Mouse (Mus musculus) skeletal muscle tissue, adult 2 months (tissue): Measurements from ENCODE around the gene 6430548M08Rik.

Experiments
- DNase-seq: peaks from one replicate; pipeline ENCODE4 v3.0.0-alpha.2; 2012; ENCODE audit warnings: low read depth, low spot score

The 6430548M08Rik gene

DNA sequence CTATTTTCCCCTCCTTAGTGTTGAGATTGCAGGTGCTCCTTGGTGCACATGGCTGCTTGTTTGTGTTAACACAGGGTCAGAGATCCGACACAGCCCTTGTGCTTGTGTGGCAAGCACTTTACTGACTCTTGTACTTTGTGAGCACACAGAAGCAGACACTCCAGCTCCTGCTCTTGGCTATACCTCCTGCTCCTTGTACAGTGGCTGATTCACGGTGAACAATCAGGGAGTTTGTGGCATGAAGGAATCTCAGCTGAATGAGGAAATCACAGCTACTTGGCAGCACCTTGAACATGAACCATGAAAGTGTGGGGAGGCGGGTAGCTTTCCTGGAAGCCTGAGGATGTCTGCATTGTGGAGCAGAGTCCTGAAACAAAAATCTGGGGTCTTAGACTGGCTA, 26.8 kb downstream of the 6430548M08Rik start:
- no peak for DNase-seq

DNA sequence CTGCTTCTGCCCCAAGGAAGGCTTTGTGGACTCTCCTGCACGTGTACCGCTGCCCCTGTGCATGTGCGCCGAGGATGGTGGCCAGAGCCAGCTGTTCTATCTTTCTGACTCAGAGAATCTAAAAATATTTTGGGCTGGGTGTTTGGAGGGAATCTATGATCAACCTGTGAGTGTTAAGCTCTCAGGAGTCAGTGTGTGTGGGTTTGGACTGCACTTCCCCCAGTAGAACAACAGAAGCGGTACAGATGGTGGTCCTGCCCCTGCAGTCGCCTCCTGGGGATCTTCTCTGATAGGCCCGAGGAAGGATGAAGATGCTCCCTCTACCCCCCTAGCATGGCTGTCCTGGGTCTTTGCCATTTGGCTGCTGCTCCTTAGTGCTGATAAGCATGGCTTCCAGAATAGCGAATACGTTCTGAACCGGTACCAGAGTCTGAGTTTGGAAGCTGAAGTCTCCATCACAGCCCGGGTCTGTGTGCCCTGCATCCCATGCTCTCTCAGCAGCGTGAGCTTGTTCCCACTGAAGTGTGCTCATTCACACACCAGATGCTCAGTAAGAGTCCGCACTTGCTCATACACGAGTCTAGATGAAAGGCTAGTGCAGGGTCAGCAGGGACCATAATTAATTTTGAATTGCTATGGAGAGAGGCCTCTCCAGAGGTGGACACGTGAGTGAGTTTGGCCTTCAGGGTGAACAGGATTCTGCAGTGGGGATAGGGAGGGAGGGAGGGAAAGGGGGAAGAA, 30.1 kb downstream of the 6430548M08Rik start:
- no peak for DNase-seq

DNA sequence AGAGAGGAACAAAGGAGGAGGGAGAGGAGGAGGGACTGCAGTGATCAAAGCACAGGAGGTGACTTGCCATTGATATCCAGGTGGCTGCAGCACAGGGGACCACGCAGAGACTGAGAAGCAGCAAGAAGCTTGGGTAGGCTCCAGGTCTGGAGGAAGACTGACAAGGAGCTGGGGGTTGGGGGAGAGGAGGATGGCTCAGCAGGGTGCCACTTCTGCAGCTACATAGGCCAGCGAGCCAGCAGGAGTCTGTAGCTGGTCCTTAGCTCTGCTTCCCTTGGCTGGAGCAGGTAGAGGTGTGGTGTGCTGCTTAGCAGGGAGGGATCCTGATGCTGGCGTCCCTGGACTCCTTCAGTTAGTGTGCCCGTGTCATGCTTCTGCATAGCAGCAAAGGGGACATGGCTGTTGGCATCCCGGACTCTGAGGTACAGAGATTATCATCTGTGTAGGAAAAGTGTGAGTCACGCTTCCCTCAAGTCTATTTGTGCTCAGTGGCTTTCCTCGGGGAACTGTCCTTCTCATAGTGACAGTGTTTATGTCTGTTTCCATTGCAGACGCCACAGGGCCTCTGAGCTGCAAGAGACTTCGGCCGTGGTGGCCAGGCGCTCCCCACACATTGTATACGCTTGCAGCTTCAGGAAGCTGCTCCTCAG, 30.8 kb downstream of the 6430548M08Rik start:
- DNase-seq = no peak

DNA sequence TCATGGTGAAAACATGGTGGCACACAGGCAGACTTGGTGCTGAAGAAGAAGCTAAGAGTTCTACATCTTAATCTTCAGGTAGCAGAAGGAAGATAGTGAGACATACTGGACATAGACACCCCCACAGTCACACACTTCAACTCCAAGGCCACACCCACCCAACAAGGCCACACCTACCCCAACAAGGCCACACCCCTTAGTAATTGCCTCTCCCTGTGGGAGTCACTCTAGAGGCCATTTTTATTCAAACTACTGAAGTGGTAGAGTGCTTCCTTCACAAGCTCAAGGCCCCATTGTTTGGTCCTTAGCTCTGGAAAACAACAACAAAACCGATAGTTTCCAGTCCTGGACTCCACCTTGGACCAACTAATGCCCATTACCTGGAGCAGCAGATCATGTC, 32.1 kb downstream of the 6430548M08Rik start:
- DNase-seq = no peak

DNA sequence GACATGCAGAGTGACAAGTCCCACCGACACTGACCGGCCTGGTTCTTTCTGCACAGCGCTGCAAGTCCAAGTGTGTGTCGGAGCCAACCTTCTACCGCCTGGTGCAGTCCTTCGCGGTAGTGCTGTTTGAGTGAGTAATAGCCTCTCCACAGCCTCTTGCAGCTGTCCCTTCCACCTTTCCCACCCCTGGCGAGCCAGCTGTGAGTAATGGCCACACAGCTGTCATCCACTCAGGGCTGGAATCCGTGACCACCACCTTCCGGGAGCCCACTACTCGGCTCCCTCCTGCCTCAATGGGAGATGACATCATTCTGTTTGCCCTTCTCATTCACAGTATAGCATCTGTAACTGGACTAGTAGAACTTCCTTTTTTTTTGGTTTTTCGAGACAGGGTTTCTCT, 36.1 kb downstream of the 6430548M08Rik start:
- DNase-seq = no peak

DNA sequence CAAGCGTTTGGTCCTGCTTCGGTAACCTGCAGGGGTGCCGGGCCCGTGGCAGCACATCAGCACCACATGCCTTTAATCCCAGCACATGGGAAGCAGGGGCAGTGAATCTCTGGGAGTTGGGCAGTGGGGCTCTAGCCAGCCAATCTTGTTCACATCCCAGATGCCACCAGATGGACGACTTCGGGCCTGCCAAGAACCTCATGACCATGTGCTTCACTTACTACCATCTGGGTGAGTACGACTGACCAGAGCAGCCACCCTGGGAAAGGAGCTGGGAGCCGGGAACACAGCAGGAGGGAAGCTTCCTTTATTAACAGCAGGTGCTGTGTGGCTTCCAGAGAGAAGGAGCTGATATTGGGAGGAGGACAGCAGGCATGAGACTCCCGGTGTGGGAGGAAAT, 37.2 kb downstream of the 6430548M08Rik start:
- no peak for DNase-seq

DNA sequence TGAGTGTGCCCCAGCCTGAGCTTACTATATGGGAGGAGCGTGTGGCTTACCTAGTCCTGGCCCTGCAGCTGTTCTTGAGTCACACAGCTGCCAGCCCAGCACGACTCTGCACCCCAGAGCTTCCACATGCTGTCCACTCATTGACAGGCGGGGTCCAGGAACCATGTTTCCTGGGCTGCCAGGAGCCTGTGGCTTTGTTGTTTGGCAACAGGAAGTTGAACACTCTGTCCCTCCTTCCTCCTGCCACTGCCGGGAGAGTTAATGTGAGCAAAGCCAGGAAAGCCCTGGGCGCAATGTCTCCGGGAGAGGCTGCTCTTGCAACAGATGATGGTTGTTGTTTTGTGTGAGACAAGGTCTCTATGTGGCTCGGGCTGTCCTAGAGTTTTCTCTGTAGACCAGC, 38.7 kb downstream of the 6430548M08Rik start:
- no peak for DNase-seq

DNA sequence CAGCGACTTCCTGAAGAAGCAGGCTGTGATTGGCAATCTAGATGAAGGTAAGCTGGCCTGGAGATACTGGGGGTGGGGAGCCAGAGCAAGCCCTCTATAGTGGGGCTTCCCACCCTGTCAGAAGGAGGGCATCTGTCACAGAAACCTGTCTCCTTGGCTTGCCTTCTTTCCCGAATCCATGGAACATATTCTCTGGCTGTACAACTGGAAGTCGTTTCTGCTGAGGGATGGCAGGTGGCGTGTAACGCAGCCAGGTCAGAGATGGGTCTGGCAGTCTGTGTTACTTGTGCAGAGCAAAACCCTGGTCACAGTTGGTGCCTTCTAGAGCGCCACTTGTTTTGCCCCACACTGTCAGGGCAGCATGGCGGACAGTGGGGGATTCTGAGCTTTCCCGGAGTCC, 46.4 kb downstream of the 6430548M08Rik start:
- DNase-seq = no peak

DNA sequence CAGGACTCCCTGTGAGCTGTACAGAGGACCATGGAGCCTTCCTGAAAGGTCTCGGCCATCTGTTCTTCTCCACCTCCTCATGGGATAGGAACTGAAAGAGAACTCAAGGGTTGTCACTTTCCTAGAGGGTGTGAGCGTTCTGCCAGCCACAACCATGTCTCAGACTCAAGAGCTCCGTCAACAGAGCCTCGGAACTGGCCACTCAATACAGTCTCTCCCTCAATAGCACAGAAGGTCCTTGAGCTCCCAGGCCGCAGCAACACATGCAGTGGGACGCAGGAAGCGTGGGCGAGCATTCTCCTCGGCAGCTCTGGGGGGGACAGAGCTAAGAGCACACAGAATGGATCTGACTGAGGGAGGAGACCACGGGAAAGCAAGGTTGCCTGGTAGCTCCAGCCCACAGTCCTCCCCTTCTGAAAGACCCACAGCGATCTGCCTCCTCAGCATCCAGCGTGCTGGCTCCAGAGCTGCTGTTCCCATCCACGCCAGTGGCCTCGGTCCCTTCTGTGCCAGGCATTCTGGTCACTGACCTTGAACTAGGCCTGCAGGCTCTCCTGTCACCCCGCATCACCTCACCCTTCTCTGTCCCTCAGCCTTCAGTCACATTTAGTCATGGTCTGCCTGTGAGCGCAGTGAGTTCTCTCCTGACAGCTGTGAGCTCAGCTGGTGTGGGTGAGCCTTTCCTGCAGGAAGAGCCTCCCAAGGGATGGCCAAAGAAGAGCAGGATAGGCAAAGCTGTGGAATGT, 47.9 kb downstream of the 6430548M08Rik start:
- DNase-seq = no peak

DNA sequence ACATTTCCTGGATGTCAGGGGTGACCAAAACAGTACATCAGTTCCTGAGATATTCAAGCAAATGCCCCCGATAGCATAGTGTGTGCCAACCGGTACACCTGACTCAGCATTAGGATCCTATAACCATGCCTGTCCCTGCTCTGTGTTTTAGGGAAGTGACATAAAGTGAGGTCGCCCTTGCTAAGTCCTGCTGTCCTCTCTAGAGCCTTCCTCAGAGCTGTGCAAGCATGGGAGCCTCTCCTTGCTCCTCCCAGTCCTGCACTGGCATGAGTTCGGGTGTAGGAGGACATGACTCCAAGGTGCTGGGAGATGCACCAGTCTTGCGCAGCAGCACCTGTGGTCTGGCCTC, 48.4 kb downstream of the 6430548M08Rik start:
- DNase-seq = no peak

DNA sequence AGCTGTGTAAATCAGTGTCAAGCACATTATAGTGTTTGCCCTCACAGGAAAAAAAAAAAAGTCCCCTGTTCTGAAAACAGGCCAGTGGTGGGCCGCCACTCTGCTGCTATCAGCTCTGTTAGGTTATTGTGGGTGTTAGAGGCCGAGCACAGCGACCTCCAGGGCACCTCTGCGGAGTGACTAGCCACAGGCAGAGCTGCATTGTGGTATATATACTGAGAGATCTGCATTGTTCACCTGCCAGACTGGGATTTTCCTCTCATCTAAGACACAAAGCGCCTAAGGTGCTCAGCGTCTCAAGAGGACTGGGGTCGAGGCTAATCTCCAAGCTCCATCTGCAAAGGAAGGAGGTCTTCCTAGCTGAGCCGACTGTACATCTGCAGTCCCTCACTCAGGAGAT, 49.4 kb downstream of the 6430548M08Rik start:
- no peak for DNase-seq

DNA sequence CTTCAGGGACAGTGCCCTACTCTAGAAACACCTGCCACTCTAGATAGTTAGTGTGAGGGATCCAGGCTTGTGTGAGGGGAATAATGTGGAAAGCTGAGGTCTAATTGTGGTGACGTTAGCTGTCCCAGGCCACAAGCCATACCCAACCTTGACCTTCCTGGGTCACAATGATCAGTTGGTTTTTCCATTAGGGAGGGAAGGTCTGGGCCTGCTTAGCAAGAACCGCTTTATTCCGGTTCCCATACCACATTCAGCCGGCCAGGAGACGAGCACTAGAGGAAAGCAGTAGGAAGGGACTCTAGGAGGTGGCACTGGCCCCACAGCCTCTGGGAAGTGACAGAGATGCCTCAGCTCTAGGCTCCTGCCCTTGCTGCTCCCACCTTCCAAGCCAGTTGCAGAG, 50.1 kb downstream of the 6430548M08Rik start:
- DNase-seq = no peak

DNA sequence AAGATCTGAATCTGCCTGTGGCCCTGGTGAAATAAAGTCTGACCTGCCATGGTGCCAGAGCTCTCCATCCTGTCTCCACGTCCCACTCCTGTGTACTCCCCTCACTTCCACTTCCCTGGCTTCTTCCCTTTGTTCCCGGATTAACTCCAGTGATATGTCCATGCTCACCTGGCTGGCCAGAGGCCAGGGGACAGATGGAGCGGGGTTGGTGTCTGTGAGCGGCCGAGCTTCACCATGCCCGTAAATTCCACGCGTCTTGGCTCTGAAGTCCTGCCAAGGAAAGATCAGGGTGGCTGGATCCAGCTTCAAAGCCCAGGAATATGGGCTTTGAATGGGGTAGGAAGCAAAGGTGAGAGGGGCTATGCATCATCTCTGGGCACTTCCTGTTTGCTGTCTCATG, 53.2 kb downstream of the 6430548M08Rik start:
- no peak for DNase-seq

DNA sequence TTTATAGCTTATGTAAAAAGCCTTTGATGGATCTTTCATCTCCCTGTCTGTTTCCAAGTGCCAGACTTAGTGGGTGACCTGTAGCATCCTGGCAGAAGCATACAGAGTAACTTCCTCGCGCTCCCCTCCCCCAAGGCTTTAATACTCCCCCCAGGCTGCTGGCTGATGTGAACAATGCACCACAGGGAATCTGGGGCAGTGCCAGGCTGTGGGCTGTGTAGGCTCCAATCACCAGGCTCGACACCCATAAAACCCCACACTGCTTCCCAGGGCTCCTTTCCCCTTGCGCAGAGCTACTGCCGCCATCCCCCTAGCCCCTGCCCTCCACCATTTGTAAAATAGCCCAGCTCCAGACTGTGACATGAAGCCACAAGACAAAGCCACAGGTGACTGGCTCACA, 53.9 kb downstream of the 6430548M08Rik start:
- DNase-seq = no peak

DNA sequence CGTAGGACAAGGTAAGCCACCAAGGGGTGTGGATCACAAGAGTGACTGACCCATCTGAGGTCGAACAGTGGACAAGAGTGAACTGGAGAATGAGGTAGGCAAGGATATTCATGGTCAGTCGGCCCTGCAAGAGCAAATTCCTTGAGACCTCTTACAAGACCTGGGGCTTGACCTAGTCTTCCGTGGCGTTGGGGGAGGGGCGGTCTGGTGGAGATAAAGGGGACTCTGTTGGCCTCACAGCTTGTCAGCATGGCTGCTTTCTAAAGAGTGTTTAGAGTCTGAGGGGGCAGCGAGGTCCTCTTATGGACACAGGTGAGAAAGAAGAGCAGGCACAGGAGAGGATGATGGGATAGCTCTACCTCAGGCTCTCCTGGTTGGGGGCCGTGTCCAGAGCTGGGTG, 55.2 kb downstream of the 6430548M08Rik start:
- no peak for DNase-seq

DNA sequence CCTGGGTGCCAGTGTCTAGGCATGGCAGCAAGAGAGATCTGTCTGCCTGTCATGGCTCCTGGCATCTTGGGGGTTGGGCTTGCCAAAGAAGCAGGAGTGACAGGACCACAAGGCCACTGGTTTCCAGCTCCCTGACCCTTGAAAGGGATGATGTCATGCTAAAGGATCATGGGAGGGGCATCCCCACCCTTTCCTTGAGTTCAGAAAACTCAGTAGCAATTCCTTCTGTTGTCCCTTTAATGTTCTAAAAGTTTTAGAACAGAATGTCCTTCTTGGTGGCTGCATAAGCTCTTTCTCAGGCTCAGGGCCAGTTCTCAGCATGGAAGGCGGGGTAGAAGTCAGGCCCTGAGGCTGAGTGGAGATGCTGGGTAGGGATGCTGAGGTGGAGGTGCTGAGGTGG, 59.2 kb downstream of the 6430548M08Rik start:
- DNase-seq = no peak

DNA sequence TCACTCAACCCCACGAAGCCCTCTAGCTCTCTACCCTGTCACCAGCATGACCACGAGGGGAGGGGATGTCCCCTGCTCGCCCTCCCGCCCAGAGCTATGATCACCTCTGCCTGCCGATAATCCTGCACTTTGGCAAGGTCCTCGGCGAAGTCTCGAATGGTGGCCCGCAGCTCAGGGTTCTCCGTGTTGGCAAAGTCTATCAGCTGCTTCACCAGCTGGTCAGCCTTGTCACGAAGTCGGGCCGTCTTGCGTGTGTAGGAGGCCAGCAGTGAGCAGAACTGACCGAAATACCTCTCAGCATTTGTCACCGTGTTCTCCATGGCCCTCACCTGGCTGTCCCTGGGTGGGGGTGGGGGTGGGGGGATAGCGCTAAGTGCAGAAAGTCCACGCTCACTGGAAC, 60.7 kb downstream of the 6430548M08Rik start:
- DNase-seq = no peak

DNA sequence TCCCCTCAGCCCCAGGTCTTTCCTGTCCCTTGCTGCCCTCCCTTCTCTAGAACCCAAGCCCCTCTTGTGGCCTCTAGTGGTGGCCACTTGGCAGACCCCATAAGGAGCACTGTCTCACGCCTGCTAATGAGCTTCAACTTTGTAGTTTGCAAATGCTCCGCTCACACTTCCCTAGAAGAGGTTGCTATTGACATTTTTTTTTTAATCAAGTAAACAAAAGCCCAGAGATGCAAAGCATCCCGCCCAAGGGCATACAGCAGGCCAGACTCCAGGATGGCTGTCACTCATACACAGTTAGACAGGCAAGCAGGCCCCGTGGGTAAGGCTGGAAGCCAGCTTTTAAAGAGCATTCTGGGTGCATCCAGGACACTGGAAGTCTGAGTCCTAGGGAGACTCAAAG, 62.7 kb downstream of the 6430548M08Rik start:
- no peak for DNase-seq

DNA sequence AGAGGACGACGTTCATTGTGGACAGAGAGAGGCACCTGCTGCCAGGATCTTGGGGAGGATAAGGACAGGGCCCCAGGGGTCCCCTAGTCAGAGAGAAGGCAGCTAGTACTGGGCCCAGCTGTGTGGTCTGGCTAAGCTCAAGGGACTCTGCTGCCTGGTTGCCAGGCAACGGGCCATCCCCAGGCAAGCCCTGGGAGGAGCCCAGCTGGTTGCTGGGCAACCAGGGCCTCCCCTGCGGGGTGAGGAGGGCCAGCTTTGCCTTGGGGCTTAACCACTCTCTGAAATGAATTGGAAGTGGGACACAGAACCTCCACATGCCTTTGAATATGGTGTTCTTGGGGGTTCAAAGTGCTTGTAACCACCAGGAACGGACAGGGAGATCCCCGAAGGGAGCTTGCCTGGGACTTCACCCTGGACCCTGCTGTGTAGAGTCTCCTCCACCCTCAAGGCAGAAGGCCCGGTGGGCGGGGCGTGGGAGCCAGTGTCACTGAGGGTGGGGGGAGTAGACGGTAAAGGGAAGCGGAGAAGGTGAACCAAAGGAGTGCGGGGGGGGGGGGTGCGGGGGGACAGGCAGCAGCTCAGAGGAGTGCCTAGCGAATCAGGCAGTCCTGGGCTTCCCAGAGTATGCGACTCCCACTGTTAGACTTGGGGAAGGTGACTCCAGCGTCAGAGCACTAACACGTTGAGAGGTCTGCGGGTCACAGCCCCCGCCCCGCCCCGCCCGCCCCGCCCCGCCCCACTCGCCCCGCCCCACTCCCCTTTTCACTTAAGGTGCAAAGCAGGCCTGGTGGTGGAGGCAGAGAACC, 63.6 kb downstream of the 6430548M08Rik start, which contains the start of gene Fam92b:
TSS of gene Fam92b (minus strand) at position 149 of the 806 bp plus-strand sequence.
- DNase-seq = peak; percentile 65

DNA sequence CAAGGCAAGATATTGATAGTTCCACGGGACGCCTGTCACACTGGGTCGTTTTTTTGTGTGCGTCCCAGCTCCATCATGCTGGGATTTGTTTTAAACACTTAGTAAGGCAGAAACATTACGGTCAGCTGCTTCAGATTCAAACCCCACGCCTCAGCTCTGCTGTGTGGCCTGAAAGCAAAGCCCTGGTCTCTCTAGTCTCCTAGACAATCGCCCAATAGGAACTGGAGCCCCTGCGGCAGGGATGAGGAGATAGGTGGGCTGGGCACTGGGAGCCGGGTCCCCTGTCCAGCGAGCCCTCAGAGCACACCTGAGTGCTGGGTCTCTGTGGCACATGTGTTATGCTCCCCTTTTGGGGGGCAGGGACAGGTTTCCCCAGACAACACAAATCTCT, 64.2 kb downstream of the 6430548M08Rik start:
- DNase-seq = no peak

DNA sequence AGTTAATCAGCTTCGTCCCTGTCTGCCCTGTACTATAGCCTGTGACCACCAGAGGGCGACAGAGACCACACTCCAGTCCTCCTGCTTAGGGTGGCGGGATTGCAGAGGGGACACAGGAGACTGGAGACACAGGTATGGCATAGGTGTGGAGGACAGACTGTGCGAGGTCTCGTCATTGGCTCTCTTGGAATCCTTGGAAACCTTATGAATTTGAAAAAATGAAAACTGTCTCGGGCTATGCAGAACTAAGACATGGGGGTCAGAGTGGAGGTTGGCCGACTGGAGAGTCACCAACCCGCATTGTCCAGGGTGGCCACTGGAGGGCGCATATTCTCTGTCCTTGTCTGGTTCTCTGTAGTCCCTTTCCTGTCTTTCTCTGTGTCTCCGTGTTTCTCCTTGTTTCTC, 65.1 kb downstream of the 6430548M08Rik start:
- peak; percentile 85 for DNase-seq

DNA sequence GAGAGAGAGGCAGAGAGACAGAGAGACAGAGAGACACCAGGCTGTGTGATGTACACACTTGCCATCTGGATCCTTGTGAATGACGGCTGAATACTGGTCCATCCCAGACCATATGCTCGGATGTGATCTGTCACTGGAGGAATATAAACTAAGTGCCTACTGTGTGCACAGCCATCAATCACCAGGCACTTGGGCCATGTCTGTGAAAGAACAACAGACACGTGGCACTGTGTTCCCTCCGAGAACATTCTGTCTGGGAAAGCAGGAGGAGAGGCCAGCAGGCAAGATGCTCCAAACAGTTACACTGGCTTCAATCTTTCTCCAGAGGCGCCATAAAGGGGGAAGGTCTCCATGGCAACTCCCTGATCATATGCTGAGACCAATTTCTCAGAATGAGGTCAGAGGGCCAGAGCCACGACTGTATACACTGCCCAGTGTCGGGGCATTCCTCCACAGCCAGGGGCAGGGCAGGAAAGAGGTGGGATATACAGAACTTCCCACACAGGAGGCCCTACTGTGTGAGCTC, 66.6 kb downstream of the 6430548M08Rik start:
- DNase-seq = no peak
